Mouse (Mus musculus) liver, adult (tissue): ENCODE measurements around the gene Krt10.

Experiments
- GATA4 ChIP-seq: IDR thresholded peaks from 2 replicates; pipeline ENCODE4 v1.6.1; 2014; ENCODE audit warnings: mild to moderate bottlenecking, low read length; ENCODE audit not compliant: insufficient replicate concordance

Gene Krt10

GRCm38 (mm10) chr11:99391375-99391774 is 2.2 kb upstream of the Krt10 start:
- no peak for TF ChIP-seq GATA4

- no peak for TF ChIP-seq GATA4
These were observed 1.7 kb upstream of the Krt10 start for GRCm38 (mm10) chr11:99390866-99391265.

- no peak for TF ChIP-seq GATA4
These were observed 503 bp downstream of the Krt10 start for GRCm38 (mm10) chr11:99388661-99389060.

- TF ChIP-seq GATA4, result no peak
These were observed 3.1 kb downstream of the Krt10 start for GRCm38 (mm10) chr11:99385813-99386721.

- no peak for TF ChIP-seq GATA4
These were observed 9.6 kb downstream of the Krt10 start for GRCm38 (mm10) chr11:99379568-99379967.

- no peak for TF ChIP-seq GATA4
These were observed 14.4 kb downstream of the Krt10 start, which contains the start of gene Krt28 for GRCm38 (mm10) chr11:99374803-99375202. Gene Krt28 (minus strand): TSS chr11:99374903.

GRCm38 (mm10) chr11:99369853-99370451 is 19.2 kb downstream of the Krt10 start:
- TF ChIP-seq GATA4, result no peak

- TF ChIP-seq GATA4, result no peak
These were observed 19.9 kb downstream of the Krt10 start for GRCm38 (mm10) chr11:99369229-99369628.

GRCm38 (mm10) chr11:99366791-99367190 is 22.4 kb downstream of the Krt10 start:
- no peak for TF ChIP-seq GATA4

- TF ChIP-seq GATA4, result no peak
These were observed 24.8 kb downstream of the Krt10 start for GRCm38 (mm10) chr11:99364412-99364811.

- no peak for TF ChIP-seq GATA4
These were observed 27.7 kb downstream of the Krt10 start for GRCm38 (mm10) chr11:99361423-99361822.

GRCm38 (mm10) chr11:99351004-99351403 is 38.2 kb downstream of the Krt10 start, which contains the start of gene Krt27:
Gene Krt27 (minus strand): TSS chr11:99351104.
- no peak for TF ChIP-seq GATA4

GRCm38 (mm10) chr11:99339299-99339847 is 49.8 kb downstream of the Krt10 start:
- no peak for TF ChIP-seq GATA4

GRCm38 (mm10) chr11:99337866-99338265 is 51.3 kb downstream of the Krt10 start, which contains the start of gene Krt26:
Gene Krt26 (minus strand): TSS chr11:99337966.
- TF ChIP-seq GATA4, result no peak
